Mouse (Mus musculus) C2C12 (cell line): Measurements from ENCODE around the gene Ntrk3. TPM values are rescaled to one million over a fixed set of nuclear protein-coding genes. Genes with fewer than 3 reads are reported as not detected.

Experiments used
- H3K27me3 ChIP-seq: one replicate; pipeline ENCODE4 v1.6.1; 2011; ENCODE audit not compliant: control insufficient read depth, insufficient read depth, insufficient read length
- H3K36me3 ChIP-seq: one replicate; pipeline ENCODE4 v1.6.1; 2011; ENCODE audit not compliant: control insufficient read depth, insufficient read depth
- H3K4me3 ChIP-seq: one replicate; pipeline ENCODE4 v1.5.1; 2011; ENCODE audit warnings: mild to moderate bottlenecking, control low read depth; ENCODE audit not compliant: poor library complexity, insufficient read depth, severe bottlenecking
- H3K79me2 ChIP-seq: one replicate; pipeline ENCODE4 v1.6.1; 2011; ENCODE audit not compliant: control insufficient read depth, insufficient read depth
- H3K79me3 ChIP-seq: one replicate; pipeline ENCODE4 v1.6.1; 2011; ENCODE audit warnings: low read depth, control low read depth
- H3ac ChIP-seq: one replicate; pipeline ENCODE3; 2011; ENCODE audit warnings: low read depth; ENCODE audit not compliant: control insufficient read depth, insufficient read length
- CEBPB ChIP-seq: IDR thresholded peaks from one replicate; pipeline ENCODE4 v1.6.1; 2011; ENCODE audit warnings: low read depth, mild to moderate bottlenecking, control low read depth, moderate library complexity
- CTCF ChIP-seq: IDR thresholded peaks from one replicate; pipeline ENCODE4 v1.5.1; 2011; ENCODE audit not compliant: control insufficient read depth, insufficient read depth, insufficient read length
- FOSL1 ChIP-seq: IDR thresholded peaks from one replicate; pipeline ENCODE4 v1.8.0; 2011; ENCODE audit warnings: mild to moderate bottlenecking, low read length; ENCODE audit not compliant: poor library complexity, insufficient read depth, severe bottlenecking
- MAX ChIP-seq: IDR thresholded peaks from one replicate; pipeline ENCODE4 v1.6.1; 2011; ENCODE audit warnings: mild to moderate bottlenecking, control low read depth
- MYOD1 ChIP-seq: IDR thresholded peaks from one replicate; pipeline ENCODE4 v1.6.1; 2011; ENCODE audit warnings: low read depth; ENCODE audit not compliant: control insufficient read depth, insufficient read length
- MYOG ChIP-seq: IDR thresholded peaks from one replicate; pipeline ENCODE4 v1.6.1; 2011; ENCODE audit not compliant: control insufficient read depth, insufficient read length; ENCODE audit errors: extremely low read depth
- USF1 ChIP-seq: IDR thresholded peaks from one replicate; pipeline ENCODE4 v1.6.1; 2011; ENCODE audit warnings: low read depth, mild to moderate bottlenecking, control low read depth, moderate library complexity
- polyA plus RNA-seq: library from polyadenylated mRNA; unstranded; fragments of >200 nt; fragmentation: generic; extraction: Trizol; gene quantifications from one replicate; pipeline ENCODE4 v1.2.1, GENCODE M21; 2012; ENCODE audit warnings: missing spikeins

Gene Ntrk3
- polyA plus RNA-seq, 1 experiment = 0.04 TPM

GRCm38 (mm10) chr7:78220949-78221348, 516.9 kb downstream of the Ntrk3 start:
- no peak overlapping the region for H3K4me3 ChIP-seq
- H3K36me3 ChIP-seq = no peaks in the 10 kb centered on the region
- TF ChIP-seq USF1 (no peak), FOSL1 (no peak), MYOD1 (no peak), CTCF (no peak), CEBPB (no peak), MAX (no peak), MYOG (no peak)
- no peaks in the 10 kb centered on the region for H3K79me3 ChIP-seq
- H3K79me2 ChIP-seq = no peaks in the 10 kb centered on the region
- H3K27me3 ChIP-seq = no peaks in the 10 kb centered on the region
- H3ac ChIP-seq = no peak overlapping the region

DNA sequence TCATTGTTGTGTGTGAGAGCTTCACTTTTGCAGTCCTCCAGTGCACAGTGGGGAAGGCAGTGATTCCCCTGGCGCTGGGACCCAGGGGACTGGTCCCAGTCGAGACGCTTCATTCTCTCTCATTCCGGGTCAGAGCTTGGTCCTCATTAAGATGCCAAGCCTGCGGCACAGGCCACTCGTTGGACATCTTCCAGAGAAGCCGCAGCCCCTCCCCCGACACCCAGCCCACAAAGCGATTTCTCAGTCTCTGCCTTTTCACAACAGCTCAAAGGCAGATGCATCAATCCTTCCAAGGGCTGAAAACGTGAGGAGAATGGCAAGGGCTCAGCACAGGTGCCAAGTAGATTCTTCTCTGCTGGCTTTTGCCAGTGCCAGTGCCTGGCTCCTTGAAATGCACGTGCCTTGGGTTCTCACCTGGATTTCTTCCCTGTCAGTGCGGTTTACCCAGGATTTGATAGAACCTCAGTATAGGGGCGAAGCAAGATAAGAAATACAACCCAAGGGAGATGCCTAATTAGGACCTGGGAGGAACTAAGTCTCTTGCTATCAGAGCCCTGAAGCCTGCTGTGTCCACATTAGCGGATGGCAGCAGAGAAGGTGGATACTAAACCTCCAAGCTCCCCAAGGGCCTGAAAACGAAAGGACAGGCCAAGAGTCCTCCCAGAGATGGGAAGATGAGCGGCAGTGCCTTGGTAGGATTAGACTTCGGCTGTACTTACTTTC, 546.7 kb downstream of the Ntrk3 start:
- H3ac ChIP-seq = no peak overlapping the region
- no peaks in the 10 kb centered on the region for H3K27me3 ChIP-seq
- H3K79me2 ChIP-seq = no peaks in the 10 kb centered on the region

DNA sequence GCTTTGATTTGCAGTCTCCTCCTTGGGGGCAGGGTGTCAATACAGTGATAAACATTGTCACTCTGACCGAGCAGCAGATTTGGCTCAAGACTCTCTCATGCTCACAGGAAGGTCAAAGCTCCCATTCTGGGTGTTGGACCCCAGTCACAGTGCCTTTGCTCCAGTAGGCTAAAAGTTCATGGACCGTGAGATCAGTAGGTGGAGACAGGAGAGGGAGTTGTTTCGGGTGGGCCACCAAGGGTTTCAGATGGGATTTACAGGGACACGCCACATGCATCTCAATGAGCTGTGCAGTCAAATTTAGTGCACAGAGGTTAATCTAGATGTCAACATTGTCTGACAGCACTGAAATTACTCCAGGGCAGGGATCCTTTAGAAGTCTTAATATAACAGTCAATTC, 552.2 kb downstream of the Ntrk3 start:
- TF ChIP-seq FOSL1 (no peak), CEBPB (no peak), USF1 (no peak), MAX (no peak), MYOD1 (no peak), MYOG (no peak), CTCF (no peak)

More for the DNA sequence above, 546.7 kb downstream of the Ntrk3 start:
- no peaks in the 10 kb centered on the region for H3K79me3 ChIP-seq
- no peak for TF ChIP-seq USF1
- TF ChIP-seq FOSL1 = no peak
- no peak for TF ChIP-seq CEBPB
- TF ChIP-seq MYOD1 = no peak
- no peak for TF ChIP-seq CTCF
- no peak for TF ChIP-seq MYOG
- TF ChIP-seq MAX = no peak
- no peak overlapping the region for H3K4me3 ChIP-seq
- H3K36me3 ChIP-seq = no peaks in the 10 kb centered on the region

GRCm38 (mm10) chr7:78183396-78183795, 554.4 kb downstream of the Ntrk3 start:
- no peaks in the 10 kb centered on the region for H3K79me2 ChIP-seq
- H3K27me3 ChIP-seq = no peaks in the 10 kb centered on the region
- no peak overlapping the region for H3K4me3 ChIP-seq
- TF ChIP-seq MAX = no peak
- no peak overlapping the region for H3ac ChIP-seq
- H3K79me3 ChIP-seq = no peaks in the 10 kb centered on the region
- no peaks in the 10 kb centered on the region for H3K36me3 ChIP-seq

More for the DNA sequence above, 552.2 kb downstream of the Ntrk3 start:
- Histone ChIP-seq H3ac (no peak overlapping the region), H3K79me3 (no peaks in the 10 kb centered on the region), H3K4me3 (no peak overlapping the region), H3K36me3 (no peaks in the 10 kb centered on the region), H3K79me2 (no peaks in the 10 kb centered on the region), H3K27me3 (no peaks in the 10 kb centered on the region)

DNA sequence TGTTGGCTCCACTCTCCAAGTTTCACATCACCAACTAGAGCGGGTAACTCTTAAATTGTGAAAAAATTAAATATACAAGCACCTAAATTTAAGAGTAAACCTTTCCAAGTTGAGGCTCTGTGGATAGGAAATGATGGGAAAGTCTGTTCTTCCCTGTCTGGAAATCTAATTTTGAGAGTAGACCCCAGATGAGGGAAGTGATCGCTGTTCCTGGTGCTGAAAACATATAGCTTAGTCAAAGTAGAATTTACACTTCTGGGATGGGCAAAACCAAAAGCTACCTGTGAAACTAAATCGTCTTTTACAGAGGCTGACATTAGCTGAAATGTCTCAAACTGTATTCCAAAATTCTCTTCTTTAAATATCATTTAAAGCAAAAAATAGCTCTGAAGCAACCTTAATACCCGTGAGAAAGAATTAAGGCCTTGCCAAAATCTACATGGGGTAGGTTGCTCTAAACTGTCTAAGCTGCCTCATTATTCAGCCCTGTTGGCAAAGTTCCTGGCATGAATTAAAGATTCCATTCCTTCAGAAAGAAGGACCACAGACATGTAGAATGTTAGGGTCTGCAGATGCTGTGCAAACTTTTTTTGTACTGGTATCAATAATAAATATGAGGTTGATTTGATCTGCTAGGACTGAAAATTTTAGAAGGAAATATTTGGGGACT, 557.7 kb downstream of the Ntrk3 start:
- no peak for TF ChIP-seq CTCF
- no peak for TF ChIP-seq USF1
- TF ChIP-seq MYOG = no peak
- no peak for TF ChIP-seq MYOD1
- no peak for TF ChIP-seq CEBPB
- no peak for TF ChIP-seq MAX
- no peak for TF ChIP-seq FOSL1
- Histone ChIP-seq H3K36me3 (no peaks in the 10 kb centered on the region), H3K27me3 (no peaks in the 10 kb centered on the region), H3K79me3 (no peaks in the 10 kb centered on the region), H3K79me2 (no peaks in the 10 kb centered on the region), H3K4me3 (no peak overlapping the region), H3ac (no peak overlapping the region)

GRCm38 (mm10) chr7:78172267-78172955, 565.4 kb downstream of the Ntrk3 start:
- H3ac ChIP-seq = no peak overlapping the region
- no peaks in the 10 kb centered on the region for H3K79me2 ChIP-seq

More at GRCm38 (mm10) chr7:78172267-78172955, 565.4 kb downstream of the Ntrk3 start:
- Histone ChIP-seq H3K36me3 (no peaks in the 10 kb centered on the region), H3K79me3 (no peaks in the 10 kb centered on the region), H3K4me3 (no peak overlapping the region), H3K27me3 (no peaks in the 10 kb centered on the region)
- TF ChIP-seq CTCF (no peak), MAX (no peak), USF1 (no peak), CEBPB (no peak), FOSL1 (no peak), MYOG (no peak), MYOD1 (no peak)
